Mouse (Mus musculus) v-Abl transformed pro-B cells (cell line): ENCODE results near the gene Gm8797.
"Not testable (repeated sequence)": the region's sequence is repeated elsewhere in the genome, so short reads cannot be mapped to it uniquely, and the experiment has no call there.

Experiments used
- in situ Hi-C, 2 experiments: fragments of 400-800 bp; cut with MboI; formaldehyde crosslinking; loops; one replicate each; pipeline ENCODE4 v1.15.1; 2025; ENCODE audit not compliant: unreplicated experiment in 2 of 2

Gene Gm8797

GRCm38 (mm10) chr3:5750506-5750905, at the start of gene Gm8797:
Gene Gm8797 (plus strand): TSS chr3:5750806.
- in situ Hi-C loops: not testable (repeated sequence)

DNA sequence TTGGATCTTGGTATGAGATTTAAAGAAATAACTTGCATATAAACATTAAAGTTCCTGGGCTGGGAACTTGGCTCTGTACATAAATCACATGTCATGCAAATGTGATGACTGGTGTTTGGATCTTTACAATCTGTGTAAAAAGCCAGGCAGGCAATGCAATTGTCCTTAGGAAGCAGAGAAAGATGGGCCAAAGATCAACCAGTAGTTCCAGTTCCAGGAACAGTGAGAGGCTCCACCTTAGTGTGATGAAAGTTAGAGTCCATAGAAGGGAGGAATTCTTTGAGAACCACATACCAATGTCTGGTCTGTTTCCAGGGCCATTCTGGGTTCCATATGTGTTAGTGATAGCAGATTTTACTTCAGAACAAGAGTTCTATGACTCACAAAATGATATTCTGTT, 36.1 kb upstream of the Gm8797 start:
- in situ Hi-C loops: no loop called here

DNA sequence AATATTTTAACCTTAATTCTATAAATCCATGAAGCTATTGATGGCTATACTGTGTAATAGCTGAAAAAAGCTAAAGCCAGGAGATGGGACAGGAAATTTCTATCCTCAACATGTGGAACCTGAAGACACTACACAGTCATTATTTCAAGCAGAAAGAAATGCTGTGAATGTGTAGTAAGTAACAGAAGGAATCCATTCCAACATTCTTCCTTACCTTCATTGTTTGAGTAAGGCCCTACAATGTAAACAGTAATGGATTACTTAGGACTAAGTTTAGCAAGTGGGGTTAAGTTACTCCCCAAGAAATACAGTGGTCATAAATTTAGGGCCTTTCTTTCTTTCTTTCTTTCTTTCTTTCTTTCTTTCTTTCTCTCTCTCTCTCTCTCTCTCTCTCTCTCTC, 17.7 kb upstream of the Gm8797 start:
- in situ Hi-C loops: no loop called here

DNA sequence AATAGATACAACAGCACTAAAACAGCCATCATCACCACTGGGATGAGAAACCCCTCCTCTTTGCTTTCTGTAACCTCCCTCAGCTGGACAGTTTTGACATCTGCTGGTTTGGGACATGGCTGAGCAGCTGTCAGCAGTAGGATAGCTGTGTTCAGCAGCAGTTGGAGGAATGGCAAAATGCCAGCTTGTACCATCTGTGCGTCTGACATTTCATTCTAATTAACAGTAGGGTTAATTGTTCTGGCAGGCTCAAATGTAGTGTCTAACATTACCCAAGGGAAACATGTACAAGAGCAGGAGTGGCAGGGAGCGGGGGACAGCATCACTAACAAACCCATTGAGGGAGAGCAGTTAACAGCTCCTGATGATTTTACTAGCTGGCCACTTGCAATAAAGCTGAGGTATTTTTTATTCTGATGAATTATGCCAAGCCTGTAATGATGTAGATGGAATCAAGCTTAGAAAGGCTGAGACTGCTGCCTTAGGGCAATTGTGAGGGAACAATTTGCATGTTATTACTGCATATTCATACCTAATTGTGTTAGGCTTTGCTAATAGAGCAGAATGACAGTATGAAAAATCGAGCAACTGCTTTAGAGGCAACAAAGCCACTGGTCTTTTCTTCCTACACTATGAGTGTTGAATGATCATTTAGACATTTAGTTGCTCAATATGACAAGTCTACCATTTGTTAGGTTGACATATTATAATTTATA, 4.3 kb downstream of the Gm8797 start:
- in situ Hi-C loops: no loop called here

DNA sequence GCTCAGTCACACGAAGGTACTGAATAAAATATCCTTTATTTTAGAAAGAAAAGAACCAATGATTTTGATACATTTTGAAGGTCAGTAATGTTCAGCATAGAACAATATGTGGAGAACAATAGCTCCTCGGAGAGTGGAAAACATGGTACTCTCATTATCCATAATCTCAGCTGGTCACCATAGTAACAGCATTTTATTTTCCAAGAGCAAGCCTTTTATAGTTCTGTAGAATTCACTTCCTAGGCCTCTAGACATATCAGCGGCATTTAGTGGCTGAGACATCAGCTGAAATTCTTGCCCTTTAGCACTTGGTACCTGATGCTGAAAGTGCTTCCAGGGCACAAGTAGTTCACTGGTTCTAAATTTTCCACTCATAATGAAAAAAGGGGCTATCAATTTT, 15.7 kb downstream of the Gm8797 start:
- in situ Hi-C loops: no loop called here

- in situ Hi-C loops: no loop called here
These were observed 26.3 kb downstream of the Gm8797 start for GRCm38 (mm10) chr3:5776894-5777293.
